Mouse (Mus musculus) thymus, adult 2 months (tissue): ENCODE measurements around the gene Clec2g.
"Not testable (repeated sequence)": the region's sequence is repeated elsewhere in the genome, so short reads cannot be mapped to it uniquely, and the experiment has no call there.

Experiments
- CTCF ChIP-seq: fragments of 200-500 bp; IDR thresholded peaks from 2 replicates; pipeline ENCODE4 v1.5.1; 2012; ENCODE audit warnings: mild to moderate bottlenecking, control low read depth, low read length, moderate library complexity, borderline replicate concordance; ENCODE audit not compliant: control insufficient read depth, poor library complexity, insufficient read depth; ENCODE audit errors: extremely low read depth
- POLR2A ChIP-seq: fragments of 200-500 bp; IDR thresholded peaks from 2 replicates; pipeline ENCODE4 v1.6.1; 2012; ENCODE audit warnings: mild to moderate bottlenecking, low read length, control low read depth, moderate library complexity; ENCODE audit not compliant: control insufficient read depth, poor library complexity, insufficient read depth; ENCODE audit errors: extremely low read depth

GRCm38 (mm10) chr6:128974850-128975249 lies 40.7 kb downstream of the Clec2g start:
- not testable (repeated sequence) for TF ChIP-seq CTCF, POLR2A
